Mouse (Mus musculus): ENCODE data around the gene Aff3. TPM values are rescaled to one million over a fixed set of nuclear protein-coding genes. Genes with fewer than 3 reads are reported as not detected.
A peak's percentile ranks its signal among the peaks of the same experiment; 100 is the strongest.

The Aff3 gene
- polyA plus RNA-seq, 1 experiment from 2014 or later = 1.9 TPM

GRCm38 (mm10) chr1:38565295-38565777 is 99.4 kb downstream of the Aff3 start:
- no peak overlapping the region for H3K27ac ChIP-seq (replicated peaks)
- no peaks in the 10 kb centered on the region for H3K27me3 ChIP-seq (ENCODE audit: control insufficient read depth, insufficient read depth, low read length)
- no peaks in the 10 kb centered on the region for H3K4me1 ChIP-seq (replicated peaks; ENCODE audit: control insufficient read depth, insufficient read depth)
- H3K4me3 ChIP-seq (ENCODE audit: low read depth, low read length) = no peak overlapping the region
- DNase-seq (ENCODE audit: low spot score) = no peak
- TF ChIP-seq CTCF (IDR thresholded peaks at IDR 0.05; ENCODE audit: low read depth) (no peak), EP300 (optimal IDR thresholded peaks at IDR 0.05) (no peak)
- H3K9me3 ChIP-seq (ENCODE audit: control insufficient read depth, low read length) = no peaks in the 10 kb centered on the region
- no peak overlapping the region for H3K9ac ChIP-seq (ENCODE audit: low read length)
- 70% methylated on average over 7 of the region's 7 CpGs for WGBS
- no peak overlapping the region for H3K4me2 ChIP-seq (replicated peaks; ENCODE audit: low read depth)
- ATAC-seq (ENCODE audit: low FRiP score, low TSS enrichment) = no peak
- H3K36me3 ChIP-seq (ENCODE audit: control insufficient read depth, insufficient read depth, low read length) = no peaks in the 10 kb centered on the region

DNA sequence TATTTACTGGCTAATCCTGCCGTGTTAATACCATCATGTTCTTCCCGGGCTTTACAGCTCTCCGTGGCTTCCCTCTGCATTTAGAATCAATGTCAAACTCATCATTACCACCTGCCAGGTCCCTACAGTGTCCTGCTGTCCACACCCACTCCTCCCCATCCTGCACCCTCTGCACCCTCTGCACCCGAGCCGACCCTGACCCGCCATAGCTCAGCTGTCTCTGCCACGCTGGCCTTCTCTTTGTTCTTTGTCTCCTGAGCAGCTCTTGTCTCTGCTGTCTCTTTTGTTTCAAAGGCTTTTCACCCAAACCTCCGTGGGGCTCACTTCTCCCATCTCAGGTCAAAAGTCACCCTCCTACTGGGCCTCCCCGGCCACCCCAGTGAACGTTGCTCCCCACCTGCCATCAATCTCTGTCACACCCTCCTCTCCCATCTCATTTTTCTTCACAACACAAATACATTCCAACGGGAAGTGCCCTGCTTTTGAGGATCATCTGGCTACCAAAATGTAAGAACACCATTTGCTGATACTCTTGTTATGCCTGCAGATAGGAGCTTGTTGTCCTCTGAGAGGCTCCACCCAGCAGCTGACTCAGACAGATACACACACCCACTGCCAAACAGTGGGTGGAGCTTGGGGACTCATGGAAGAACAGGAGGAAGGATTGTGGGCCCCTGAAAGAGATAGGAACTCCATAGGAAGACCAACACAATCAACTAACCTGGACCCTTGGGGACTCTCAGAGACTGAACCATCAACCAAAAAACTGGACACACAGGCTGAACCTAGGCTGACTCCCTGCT is 102.2 kb downstream of the Aff3 start:
- ATAC-seq (ENCODE audit: low FRiP score, low TSS enrichment) (no peak), DNase-seq (ENCODE audit: low spot score) (no peak)
- Histone ChIP-seq H3K4me1 (replicated peaks; ENCODE audit: control insufficient read depth, insufficient read depth) (no peaks in the 10 kb centered on the region), H3K27me3 (ENCODE audit: control insufficient read depth, insufficient read depth, low read length) (no peaks in the 10 kb centered on the region), H3K36me3 (ENCODE audit: control insufficient read depth, insufficient read depth, low read length) (no peaks in the 10 kb centered on the region), H3K9ac (ENCODE audit: low read length) (no peak overlapping the region), H3K4me3 (ENCODE audit: low read depth, low read length) (no peak overlapping the region), H3K9me3 (ENCODE audit: control insufficient read depth, low read length) (no peaks in the 10 kb centered on the region), H3K4me2 (replicated peaks; ENCODE audit: low read depth) (no peak overlapping the region), H3K27ac (replicated peaks) (no peak overlapping the region)
- WGBS = 38% methylated on average over 9 of the region's 11 CpGs
- no peak for TF ChIP-seq CTCF (IDR thresholded peaks at IDR 0.05; ENCODE audit: low read depth)
- TF ChIP-seq EP300 (optimal IDR thresholded peaks at IDR 0.05) = no peak

DNA sequence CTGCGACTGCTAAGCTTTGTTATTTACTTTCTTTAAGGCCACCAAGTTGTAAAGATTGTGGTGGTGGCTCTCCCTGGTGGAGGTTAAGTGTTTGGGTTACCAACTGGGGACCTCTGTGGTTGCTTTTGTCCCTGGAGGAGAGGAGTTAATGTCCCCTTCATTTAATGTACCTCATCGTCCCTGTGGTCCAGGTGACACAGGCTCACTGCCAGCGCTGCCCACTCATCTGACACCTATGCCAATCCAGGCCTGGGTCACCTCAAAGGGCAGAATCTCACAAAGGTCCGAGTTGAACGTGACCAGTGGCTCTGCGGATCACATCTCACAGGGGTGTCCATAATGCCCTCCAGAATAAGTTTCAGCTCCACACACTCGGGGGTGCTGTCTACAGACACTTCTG is 103.4 kb downstream of the Aff3 start:
- Histone ChIP-seq H3K27ac (replicated peaks) (no peak overlapping the region), H3K27me3 (ENCODE audit: control insufficient read depth, insufficient read depth, low read length) (no peaks in the 10 kb centered on the region), H3K4me3 (ENCODE audit: low read depth, low read length) (no peak overlapping the region), H3K9me3 (ENCODE audit: control insufficient read depth, low read length) (no peaks in the 10 kb centered on the region), H3K4me2 (replicated peaks; ENCODE audit: low read depth) (no peak overlapping the region), H3K36me3 (ENCODE audit: control insufficient read depth, insufficient read depth, low read length) (no peaks in the 10 kb centered on the region), H3K4me1 (replicated peaks; ENCODE audit: control insufficient read depth, insufficient read depth) (no peaks in the 10 kb centered on the region), H3K9ac (ENCODE audit: low read length) (no peak overlapping the region)
- DNase-seq (ENCODE audit: low spot score) (no peak), ATAC-seq (ENCODE audit: low FRiP score, low TSS enrichment) (no peak)
- TF ChIP-seq CTCF (IDR thresholded peaks at IDR 0.05; ENCODE audit: low read depth) (peak; percentile 14; the same call in 1 of the 2 replicates), EP300 (optimal IDR thresholded peaks at IDR 0.05) (no peak)
- 79% methylated on average over 7 of the region's 7 CpGs for whole genome bisulfite sequencing

DNA sequence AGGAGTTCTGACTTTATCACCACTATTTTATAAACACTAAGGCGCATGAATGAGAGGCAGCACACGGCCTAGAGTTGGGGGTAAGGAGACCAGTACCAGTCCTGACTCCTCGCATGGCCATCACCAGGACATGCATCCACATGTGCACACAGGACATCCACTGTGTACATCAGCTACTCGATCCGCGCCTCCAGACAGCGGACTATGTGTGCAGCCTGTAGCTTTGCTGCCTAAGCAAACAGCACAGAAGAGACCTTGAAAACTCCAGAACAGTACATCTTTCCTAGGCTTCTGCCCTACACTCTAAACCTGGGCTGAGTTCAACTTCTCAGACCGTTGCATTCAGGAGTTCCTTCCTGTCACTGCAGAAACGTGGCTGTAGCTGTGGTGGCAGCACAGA is 104.1 kb downstream of the Aff3 start:
- DNase-seq (ENCODE audit: low spot score) (no peak), ATAC-seq (ENCODE audit: low FRiP score, low TSS enrichment) (no peak)
- no peaks in the 10 kb centered on the region for H3K9me3 ChIP-seq (ENCODE audit: control insufficient read depth, low read length)
- no peak overlapping the region for H3K9ac ChIP-seq (ENCODE audit: low read length)
- H3K4me2 ChIP-seq (replicated peaks; ENCODE audit: low read depth) = no peak overlapping the region
- no peaks in the 10 kb centered on the region for H3K36me3 ChIP-seq (ENCODE audit: control insufficient read depth, insufficient read depth, low read length)
- H3K27ac ChIP-seq (replicated peaks) = no peak overlapping the region
- H3K4me3 ChIP-seq (ENCODE audit: low read depth, low read length) = no peak overlapping the region
- H3K4me1 ChIP-seq (replicated peaks; ENCODE audit: control insufficient read depth, insufficient read depth) = no peaks in the 10 kb centered on the region
- no peaks in the 10 kb centered on the region for H3K27me3 ChIP-seq (ENCODE audit: control insufficient read depth, insufficient read depth, low read length)
- 73% methylated on average over 9 of the region's 9 CpGs for WGBS
- no peak for TF ChIP-seq CTCF (IDR thresholded peaks at IDR 0.05; ENCODE audit: low read depth)
- TF ChIP-seq EP300 (optimal IDR thresholded peaks at IDR 0.05) = no peak

- WGBS = 64% methylated on average over 8 of the region's 8 CpGs
- no peak for TF ChIP-seq EP300 (optimal IDR thresholded peaks at IDR 0.05)
- no peak for TF ChIP-seq CTCF (IDR thresholded peaks at IDR 0.05; ENCODE audit: low read depth)
Measured at GRCm38 (mm10) chr1:38557615-38558014, 107.1 kb downstream of the Aff3 start.

DNA sequence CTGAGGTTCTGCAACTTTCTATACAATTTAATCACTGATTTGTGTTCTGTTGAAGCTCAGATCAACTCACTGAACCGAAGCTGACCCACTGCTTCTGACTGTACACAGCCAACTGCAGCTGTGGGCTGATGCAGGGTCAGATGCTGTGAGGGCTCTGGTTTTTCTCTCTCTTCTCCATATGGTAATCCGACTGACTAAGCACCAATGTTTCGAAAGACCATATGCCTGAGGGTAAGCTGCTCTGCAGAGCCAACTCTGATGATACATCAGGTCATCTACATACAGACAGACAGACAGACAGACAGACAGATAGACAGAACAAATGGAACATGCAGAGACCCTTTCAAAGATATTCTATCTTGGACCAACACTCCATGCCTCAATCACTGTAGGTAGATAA is 110.2 kb downstream of the Aff3 start:
- DNase-seq (ENCODE audit: low spot score) (no peak), ATAC-seq (ENCODE audit: low FRiP score, low TSS enrichment) (no peak)
- H3K4me2 ChIP-seq (replicated peaks; ENCODE audit: low read depth) = no peak overlapping the region
- H3K4me3 ChIP-seq (ENCODE audit: low read depth, low read length) = no peak overlapping the region
- 69% methylated on average over 3 of the region's 3 CpGs for WGBS
- H3K9me3 ChIP-seq (ENCODE audit: control insufficient read depth, low read length) = no peaks in the 10 kb centered on the region
- no peaks in the 10 kb centered on the region for H3K36me3 ChIP-seq (ENCODE audit: control insufficient read depth, insufficient read depth, low read length)
- no peaks in the 10 kb centered on the region for H3K27me3 ChIP-seq (ENCODE audit: control insufficient read depth, insufficient read depth, low read length)
- no peaks in the 10 kb centered on the region for H3K4me1 ChIP-seq (replicated peaks; ENCODE audit: control insufficient read depth, insufficient read depth)
- H3K27ac ChIP-seq (replicated peaks) = no peak overlapping the region
- no peak overlapping the region for H3K9ac ChIP-seq (ENCODE audit: low read length)
- no peak for TF ChIP-seq CTCF (IDR thresholded peaks at IDR 0.05; ENCODE audit: low read depth)
- no peak for TF ChIP-seq EP300 (optimal IDR thresholded peaks at IDR 0.05)

More at GRCm38 (mm10) chr1:38557615-38558014, 107.1 kb downstream of the Aff3 start:
- no peaks in the 10 kb centered on the region for H3K4me1 ChIP-seq (replicated peaks; ENCODE audit: control insufficient read depth, insufficient read depth)
- no peaks in the 10 kb centered on the region for H3K36me3 ChIP-seq (ENCODE audit: control insufficient read depth, insufficient read depth, low read length)
- no peak overlapping the region for H3K27ac ChIP-seq (replicated peaks)
- no peak for ATAC-seq (ENCODE audit: low FRiP score, low TSS enrichment)
- no peak overlapping the region for H3K4me3 ChIP-seq (ENCODE audit: low read depth, low read length)
- no peak for DNase-seq (ENCODE audit: low spot score)
- no peaks in the 10 kb centered on the region for H3K9me3 ChIP-seq (ENCODE audit: control insufficient read depth, low read length)
- no peaks in the 10 kb centered on the region for H3K27me3 ChIP-seq (ENCODE audit: control insufficient read depth, insufficient read depth, low read length)
- no peak overlapping the region for H3K9ac ChIP-seq (ENCODE audit: low read length)
- H3K4me2 ChIP-seq (replicated peaks; ENCODE audit: low read depth) = no peak overlapping the region

Measured in stomach, postnatal 0 days (tissue).